Mouse (Mus musculus): Measurements from ENCODE around the gene Hoxb5. TPM values are rescaled to one million over a fixed set of nuclear protein-coding genes. Genes with fewer than 3 reads are reported as not detected.

The Hoxb5 gene
- polyA plus RNA-seq, 1 experiment: not detected

DNA sequence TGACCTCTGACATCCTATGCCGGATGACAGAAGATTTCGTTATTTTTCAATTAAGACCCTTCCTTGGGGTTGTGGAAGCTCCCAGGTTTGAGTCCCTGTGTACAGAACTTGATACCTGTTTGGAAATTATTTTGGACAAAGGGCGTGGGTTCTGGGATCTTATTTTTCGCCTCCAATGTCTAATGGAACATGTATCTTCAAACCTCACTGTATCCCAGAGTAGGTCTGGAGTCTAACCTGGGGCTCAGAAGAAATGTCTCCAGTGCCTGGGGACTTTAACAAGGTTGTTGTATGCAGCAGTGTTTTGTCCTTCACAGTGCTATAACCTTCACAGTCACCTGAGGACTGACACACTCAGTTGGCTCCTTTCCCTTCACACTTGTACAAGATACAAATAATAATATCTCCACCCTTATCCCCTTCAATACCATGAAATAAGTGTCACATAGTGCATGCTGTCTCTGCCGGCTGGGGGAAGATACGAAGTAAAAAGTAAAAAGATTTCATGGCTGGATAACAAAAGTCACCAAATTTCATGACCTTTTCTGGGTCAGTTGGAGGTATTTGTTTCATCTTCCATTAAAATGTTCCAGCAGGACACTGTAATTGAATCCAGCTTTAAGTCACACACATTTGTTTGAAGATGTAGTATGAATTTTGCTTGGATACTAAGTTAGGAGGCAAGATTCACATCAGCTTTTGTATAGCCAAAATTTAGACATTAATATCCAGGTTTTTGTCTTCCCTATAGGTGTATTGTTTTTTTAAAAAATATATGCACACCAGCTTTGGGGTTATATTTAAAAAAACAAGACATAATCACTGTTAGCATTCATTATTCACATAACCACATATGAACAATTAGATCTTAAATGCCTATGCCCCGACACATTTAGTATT lies 35.9 kb upstream of the Hoxb5 start:
- TF ChIP-seq GATA1 (IDR thresholded peaks at IDR 0.05; ENCODE audit: low read length): no peak

GRCm38 (mm10) chr11:96268031-96268745 lies 34.9 kb upstream of the Hoxb5 start:
- TF ChIP-seq GATA1 (IDR thresholded peaks at IDR 0.05; ENCODE audit: low read length): no peak

GRCm38 (mm10) chr11:96269869-96270268 lies 33.3 kb upstream of the Hoxb5 start:
- no peak for TF ChIP-seq GATA1 (IDR thresholded peaks at IDR 0.05; ENCODE audit: low read length)

DNA sequence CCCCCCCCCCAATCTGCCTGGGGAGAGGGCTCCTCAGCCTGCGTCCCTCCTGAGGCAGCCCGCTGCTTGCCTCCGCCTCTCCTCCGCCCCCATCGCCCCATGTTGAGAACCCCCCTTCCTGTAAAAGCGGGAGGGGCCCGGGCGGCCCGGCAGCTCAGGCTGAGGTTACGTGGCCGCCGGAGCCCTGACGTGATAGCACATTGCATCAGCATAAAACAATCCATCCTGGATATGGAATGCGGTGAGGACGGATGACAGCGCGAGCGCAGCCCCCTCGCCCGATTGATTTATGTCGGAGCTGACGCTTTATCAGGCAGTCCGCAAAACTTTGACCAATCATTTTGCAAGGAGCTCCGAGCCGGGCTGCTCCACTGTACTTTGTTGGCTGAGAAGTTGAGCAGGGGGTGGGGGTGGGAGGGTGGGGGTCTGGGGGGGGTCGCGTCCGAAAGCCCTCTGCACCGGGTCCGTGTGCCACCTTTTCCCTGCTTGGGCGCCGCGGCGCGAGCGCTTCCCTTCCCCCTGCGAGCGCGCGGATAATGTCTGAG lies 32.1 kb upstream of the Hoxb5 start, which contains the start of gene Hoxb9:
TSS of gene Hoxb9 (plus strand) at position 462 of the 545 bp plus-strand sequence.
- TF ChIP-seq GATA1 (IDR thresholded peaks at IDR 0.05; ENCODE audit: low read length): no peak

- no peak for TF ChIP-seq GATA1 (IDR thresholded peaks at IDR 0.05; ENCODE audit: low read length)
Observed at GRCm38 (mm10) chr11:96271541-96272011, 31.6 kb upstream of the Hoxb5 start.

- TF ChIP-seq GATA1 (IDR thresholded peaks at IDR 0.05; ENCODE audit: low read length): no peak
Observed at GRCm38 (mm10) chr11:96272024-96272921, 30.9 kb upstream of the Hoxb5 start.

- TF ChIP-seq GATA1 (IDR thresholded peaks at IDR 0.05; ENCODE audit: low read length): no peak
Observed at GRCm38 (mm10) chr11:96274428-96274827, 28.7 kb upstream of the Hoxb5 start.

DNA sequence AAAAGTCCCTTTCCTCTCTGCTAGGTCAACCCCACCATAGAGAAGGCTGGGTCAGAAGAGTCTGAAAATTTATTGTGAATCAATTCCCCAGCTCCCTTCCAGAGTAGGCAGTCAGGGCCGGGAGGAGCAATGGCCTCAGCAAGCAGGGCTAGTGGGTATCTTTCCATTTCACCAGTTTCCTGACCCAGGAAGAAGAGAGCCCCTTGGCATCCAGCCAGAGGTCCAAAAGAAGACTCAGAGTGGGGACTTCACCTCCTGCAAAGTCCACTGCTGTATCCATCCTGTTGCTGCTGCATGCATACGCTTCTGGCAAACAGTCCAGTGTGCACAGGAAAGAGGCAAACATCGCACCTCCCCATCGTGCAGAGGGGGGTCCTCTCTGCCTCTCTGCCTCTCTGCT lies 27.2 kb upstream of the Hoxb5 start:
- no peak for TF ChIP-seq GATA1 (IDR thresholded peaks at IDR 0.05; ENCODE audit: low read length)

GRCm38 (mm10) chr11:96277151-96278044 lies 25.7 kb upstream of the Hoxb5 start:
- TF ChIP-seq GATA1 (IDR thresholded peaks at IDR 0.05; ENCODE audit: low read length): no peak

DNA sequence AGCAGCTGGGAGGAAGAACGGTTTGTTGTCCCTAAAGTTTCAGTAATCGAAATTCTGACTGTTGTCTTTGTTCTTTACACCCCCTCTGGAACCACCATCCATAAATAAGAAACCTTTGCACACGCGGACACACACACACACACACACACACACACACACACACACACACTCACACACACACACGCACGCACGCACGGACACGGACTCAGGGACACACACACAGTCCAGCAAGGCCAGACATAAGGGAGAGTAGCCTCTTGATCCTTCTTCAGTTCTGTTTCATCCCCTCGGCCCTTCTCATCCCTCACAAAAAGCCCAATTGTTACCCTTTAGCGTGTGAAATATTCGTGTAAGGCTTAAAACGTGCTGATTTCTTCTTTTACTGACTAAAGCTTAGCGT lies 24.8 kb upstream of the Hoxb5 start:
- TF ChIP-seq GATA1 (IDR thresholded peaks at IDR 0.05; ENCODE audit: low read length): no peak

DNA sequence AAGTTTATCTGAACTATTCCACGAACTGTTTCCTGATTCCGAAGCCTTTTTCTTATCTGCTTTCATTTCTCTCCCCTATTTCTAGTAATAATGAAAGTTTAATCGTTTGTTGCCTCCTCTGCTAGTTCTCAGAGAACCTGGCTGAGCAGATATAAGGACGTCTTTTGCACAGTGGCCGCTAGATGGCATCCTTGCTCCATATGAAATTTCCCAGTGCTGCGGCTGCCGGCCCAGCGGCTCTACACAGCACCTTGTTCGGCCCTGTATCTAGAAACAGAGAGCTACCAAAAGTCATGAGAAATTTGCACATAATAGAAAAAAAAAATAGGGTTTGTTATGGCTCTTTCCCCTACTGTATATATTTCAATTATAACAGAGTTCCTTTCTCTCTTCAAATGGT lies 24.4 kb upstream of the Hoxb5 start:
- no peak for TF ChIP-seq GATA1 (IDR thresholded peaks at IDR 0.05; ENCODE audit: low read length)

DNA sequence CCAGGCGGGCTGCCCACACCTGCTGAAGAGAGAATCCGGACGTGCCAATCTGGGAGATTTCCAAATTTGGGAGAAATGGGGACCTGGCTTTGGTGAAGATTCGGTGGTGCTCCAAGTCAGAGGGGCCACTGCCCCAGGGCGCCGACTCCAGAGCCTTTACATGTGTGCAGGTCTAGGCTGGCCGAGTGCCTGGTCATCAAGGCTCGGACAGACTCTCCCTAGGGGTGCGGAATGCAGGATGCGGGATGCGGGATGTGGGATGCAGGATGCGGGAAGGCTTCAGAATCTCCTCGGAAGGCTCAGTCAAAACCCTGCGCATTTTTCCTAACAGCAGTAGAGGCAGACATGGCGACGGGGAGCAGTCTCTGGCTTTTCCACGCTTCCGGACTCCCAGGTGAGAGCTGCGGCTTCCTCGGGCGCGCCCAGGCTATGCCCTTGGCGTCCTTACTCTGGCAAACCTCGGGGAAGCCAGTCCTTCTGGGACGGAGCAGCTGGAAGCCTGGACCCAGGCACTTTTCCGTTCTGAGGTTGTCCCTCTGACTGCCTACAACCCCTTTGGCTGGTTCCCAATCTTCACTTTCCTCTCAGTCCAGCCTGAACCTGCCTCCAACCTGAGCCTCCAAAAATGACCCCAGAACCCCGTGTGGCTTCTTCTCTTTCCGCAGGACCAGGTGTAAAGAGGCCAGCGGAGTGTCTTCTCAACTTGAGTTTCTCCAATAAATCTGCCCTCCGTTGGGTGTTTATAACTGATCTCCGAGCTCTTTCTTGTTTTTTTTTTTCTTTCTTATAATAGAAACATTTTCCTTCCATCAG lies 23.5 kb upstream of the Hoxb5 start:
- TF ChIP-seq GATA1 (IDR thresholded peaks at IDR 0.05; ENCODE audit: low read length): no peak
